Mouse (Mus musculus): ENCODE measurements around the gene Mvk.

DNA sequence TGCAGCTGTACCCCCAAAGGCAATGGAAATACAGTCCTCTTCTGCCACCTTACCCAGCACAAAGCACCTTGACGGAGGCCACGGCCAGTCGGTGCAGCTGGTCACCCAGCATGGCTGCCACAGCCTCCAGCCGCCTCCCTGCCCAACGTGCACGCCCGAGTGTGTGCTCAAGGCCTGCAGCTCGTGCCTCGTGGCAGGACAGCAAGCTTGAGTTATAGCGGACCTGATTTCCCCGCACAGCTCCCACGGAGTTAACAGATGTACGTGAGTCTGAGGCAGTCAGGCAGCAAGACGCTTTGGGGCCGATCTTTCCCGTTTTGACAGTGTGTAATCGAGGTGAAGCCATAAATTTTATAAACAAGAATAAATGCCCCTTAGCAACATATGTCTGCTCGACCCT is 15.4 kb upstream of the Mvk start:
- TF ChIP-seq POLR2A (IDR thresholded peaks at IDR 0.05; ENCODE audit: borderline replicate concordance, insufficient read depth, low read length) = no peak
- no peak for TF ChIP-seq CTCF (IDR thresholded peaks at IDR 0.05; ENCODE audit: borderline replicate concordance, insufficient read depth, low read depth, low read length)
